Mouse (Mus musculus) cortical plate, adult 2 months (tissue): Measurements from ENCODE around the gene Mrm2. TPM values are rescaled to one million over a fixed set of nuclear protein-coding genes. Genes with fewer than 3 reads are reported as not detected.

Experiments used
- H3K27ac ChIP-seq: fragments of 200-500 bp; 2 replicates; pipeline ENCODE4 v1.5.1; 2012; ENCODE audit warnings: low read length, control low read depth, inconsistent platforms; ENCODE audit not compliant: insufficient read depth
- H3K4me1 ChIP-seq: fragments of 200-500 bp; 2 replicates; pipeline ENCODE4 v1.6.1; 2011; ENCODE audit warnings: low read length; ENCODE audit not compliant: control insufficient read depth, insufficient read depth
- H3K4me3 ChIP-seq: fragments of 200-500 bp; 2 replicates; pipeline ENCODE4 v1.5.1; 2011; ENCODE audit warnings: mild to moderate bottlenecking, low read length, control low read depth; ENCODE audit not compliant: insufficient read depth
- CTCF ChIP-seq: fragments of 200-500 bp; IDR thresholded peaks from 2 replicates; pipeline ENCODE4 v1.5.1; 2011; ENCODE audit warnings: mild to moderate bottlenecking, control low read depth, low read length; ENCODE audit not compliant: insufficient read depth; ENCODE audit errors: extremely low read depth
- POLR2A ChIP-seq: fragments of 200-500 bp; IDR thresholded peaks from 2 replicates; pipeline ENCODE4 v1.6.1; 2011; ENCODE audit warnings: mild to moderate bottlenecking, low read length, control low read depth; ENCODE audit not compliant: insufficient read depth; ENCODE audit errors: extremely low read depth
- polyA plus RNA-seq: library from polyadenylated mRNA; depleted of rRNA; stranded (reverse); fragments of >200 nt; gene quantifications from 2 replicates; pipeline ENCODE4 v1.2.3, GENCODE M21; 2012; rRNA removed

Gene Mrm2
- polyA plus RNA-seq, 1 experiment = 13.8 TPM

GRCm38 (mm10) chr5:140284761-140285160 lies 46.9 kb downstream of the Mrm2 start:
- Histone ChIP-seq H3K4me3 (no peak overlapping the region), H3K27ac (no peak overlapping the region), H3K4me1 (peaks cover 3% of the 10 kb centered on the region; the same call in 1 of the 2 replicates)
- TF ChIP-seq CTCF (no peak), POLR2A (no peak)

- Histone ChIP-seq H3K4me3 (no peak overlapping the region), H3K27ac (no peak overlapping the region), H3K4me1 (peaks cover 3% of the 10 kb centered on the region; the same call in 1 of the 2 replicates)
- no peak for TF ChIP-seq POLR2A
- no peak for TF ChIP-seq CTCF
Observed at GRCm38 (mm10) chr5:140284011-140284410, 47.7 kb downstream of the Mrm2 start.

DNA sequence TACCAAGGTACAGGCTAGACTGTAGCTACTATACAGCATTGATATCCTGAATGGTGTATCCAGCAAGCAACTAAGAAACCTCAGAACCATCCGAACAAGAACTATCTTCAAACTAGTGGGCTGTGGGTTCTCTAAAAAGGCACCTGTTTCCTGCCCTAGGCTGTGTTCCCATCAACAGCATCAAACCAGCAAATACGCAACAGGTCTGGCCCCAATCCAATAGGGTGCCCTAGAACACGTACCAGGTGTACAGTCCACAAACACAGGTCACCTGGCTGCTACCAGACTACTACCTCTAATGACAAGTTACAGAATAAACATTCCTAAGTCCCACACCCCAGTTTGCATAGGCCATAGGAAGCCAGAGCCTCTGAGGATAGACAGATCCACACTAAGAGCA lies 48.8 kb downstream of the Mrm2 start:
- Histone ChIP-seq H3K4me3 (no peak overlapping the region), H3K27ac (no peak overlapping the region), H3K4me1 (peaks cover 1% of the 10 kb centered on the region; the same call in 1 of the 2 replicates)
- TF ChIP-seq CTCF = no peak
- TF ChIP-seq POLR2A = no peak

GRCm38 (mm10) chr5:140282376-140282775 lies 49.3 kb downstream of the Mrm2 start:
- TF ChIP-seq CTCF = no peak
- no peak for TF ChIP-seq POLR2A
- H3K4me3 ChIP-seq = no peak overlapping the region
- H3K27ac ChIP-seq = no peak overlapping the region
- H3K4me1 ChIP-seq = peaks cover 1% of the 10 kb centered on the region; the same call in 1 of the 2 replicates

- no peak overlapping the region for H3K27ac ChIP-seq
- peaks cover 1% of the 10 kb centered on the region; the same call in 1 of the 2 replicates for H3K4me1 ChIP-seq
- TF ChIP-seq CTCF (no peak), POLR2A (no peak)
- H3K4me3 ChIP-seq = no peak overlapping the region
Observed at GRCm38 (mm10) chr5:140280205-140280604, 51.5 kb downstream of the Mrm2 start.

Other genes starting within 250 kb of the Mrm2 start
- 16.9 and 17.1 TPM in 2 replicates for gene Mad1l1, start 10.3 kb downstream of the Mrm2 start, polyA plus RNA-seq
- 11.2 and 12.2 TPM in 2 replicates for gene Nudt1, start 10.2 kb downstream of the Mrm2 start, polyA plus RNA-seq
- 8.5 and 8.7 TPM in 2 replicates for gene Snx8, start 57.4 kb upstream of the Mrm2 start, polyA plus RNA-seq
- 69.9 and 70.9 TPM in 2 replicates for gene Eif3b, start 87.4 kb upstream of the Mrm2 start, polyA plus RNA-seq
- gene Gm4869, start 113.7 kb upstream of the Mrm2 start, polyA plus RNA-seq = 0.04 TPM in 2 replicates
- 18.3 and 19.3 TPM in 2 replicates for gene Chst12, start 173.7 kb upstream of the Mrm2 start, polyA plus RNA-seq
- gene Grifin, start 233.2 kb upstream of the Mrm2 start, polyA plus RNA-seq = 0.26 and 1.4 TPM in 2 replicates